In genomic region chr8:115068723-115069122, GRCm38 (mm10) we compare ENCODE assay signal across 17 mouse cellular contexts.
"Had no signal": no experiment of that assay in that cellular context is flagged by ENCODE, and none has a peak within 500 bp of the region (broad histone marks: within the 10 kb centered on the region; RNA-seq: fewer than 3 reads in every experiment).

No protein-coding gene starts in this region.

- H3K4me2 ChIP-seq: lung, embryonic 15.5 days; midbrain, embryonic 12.5 days; neural tube, embryonic 12.5 days; stomach, embryonic 15.5 days had no signal

- H3K4me3 ChIP-seq: lung, embryonic 15.5 days; megakaryocyte, embryonic 14.5 days; midbrain, embryonic 12.5 days; neural tube, embryonic 12.5 days; stomach, embryonic 15.5 days had no signal

- H3K9ac ChIP-seq: liver, embryonic 14.5 days; lung, embryonic 15.5 days; midbrain, embryonic 12.5 days; neural tube, embryonic 12.5 days; stomach, embryonic 15.5 days had no signal

- H3K9me3 ChIP-seq: lung, embryonic 15.5 days; midbrain, embryonic 12.5 days; neural tube, embryonic 12.5 days; stomach, embryonic 15.5 days had no signal

- DNase-seq: lung, adult 2 months; lung, postnatal 14 days; lung, postnatal 36 days; midbrain, embryonic 14.5 days; right cerebral cortex, postnatal 14 days; thymus, adult 2 months; thymus, postnatal 25 days; thymus, postnatal 4 days had no signal

- H3K27me3 ChIP-seq: lung, embryonic 15.5 days; megakaryocyte, embryonic 14.5 days; neural tube, embryonic 12.5 days; stomach, embryonic 15.5 days had no signal

- ATAC-seq: midbrain, embryonic 16.5 days had no signal

- H3K36me3 ChIP-seq: lung, embryonic 15.5 days; midbrain, embryonic 12.5 days; neural tube, embryonic 12.5 days; stomach, embryonic 15.5 days had no signal

- H3K4me1 ChIP-seq: lung, embryonic 15.5 days; megakaryocyte, embryonic 14.5 days; neural tube, embryonic 12.5 days; stomach, embryonic 15.5 days had no signal

- H3K27ac ChIP-seq: liver, embryonic 14.5 days; lung, embryonic 15.5 days; macrophage; midbrain, embryonic 12.5 days; neural tube, embryonic 12.5 days; stomach, embryonic 15.5 days; stomach, postnatal 0 days had no signal
